Mouse (Mus musculus) monocyte, adult 2 months (primary cell): ENCODE data around the gene Avpi1.
A peak's percentile ranks its signal among the peaks of the same experiment; 100 is the strongest.

Experiments used
- DNase-seq, 2 experiments: peaks; one replicate each; pipeline ENCODE4 v3.0.0; 2022; ENCODE audit warnings: low spot score in 2 of 2, low read depth in 1 of 2

Gene Avpi1

GRCm38 (mm10) chr19:42128787-42129508, at the start of gene Avpi1:
Avpi1 (minus strand) TSS chr19:42129059.
- peak; percentile 84 to 93 for DNase-seq

DNA sequence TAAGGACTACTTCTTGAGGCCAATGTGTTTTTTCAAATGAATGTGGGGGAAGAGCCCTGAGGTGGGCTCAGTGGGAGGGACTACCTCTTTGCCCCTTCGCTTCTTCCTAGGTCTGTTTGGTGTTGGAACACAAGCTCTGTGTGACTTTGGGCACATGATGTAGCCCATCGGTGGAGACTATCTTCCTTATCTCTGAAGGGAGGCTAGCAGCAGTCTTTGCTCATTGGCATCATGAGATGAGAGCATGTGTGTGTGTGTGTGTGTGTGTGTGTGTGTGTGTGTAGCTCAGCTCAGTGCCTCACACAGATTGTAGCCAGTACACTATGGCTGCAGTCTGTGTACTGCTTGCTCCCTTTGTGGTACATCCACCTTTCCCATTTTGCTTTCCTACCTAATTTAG, 48.6 kb upstream of the Avpi1 start:
- no peak for DNase-seq

DNA sequence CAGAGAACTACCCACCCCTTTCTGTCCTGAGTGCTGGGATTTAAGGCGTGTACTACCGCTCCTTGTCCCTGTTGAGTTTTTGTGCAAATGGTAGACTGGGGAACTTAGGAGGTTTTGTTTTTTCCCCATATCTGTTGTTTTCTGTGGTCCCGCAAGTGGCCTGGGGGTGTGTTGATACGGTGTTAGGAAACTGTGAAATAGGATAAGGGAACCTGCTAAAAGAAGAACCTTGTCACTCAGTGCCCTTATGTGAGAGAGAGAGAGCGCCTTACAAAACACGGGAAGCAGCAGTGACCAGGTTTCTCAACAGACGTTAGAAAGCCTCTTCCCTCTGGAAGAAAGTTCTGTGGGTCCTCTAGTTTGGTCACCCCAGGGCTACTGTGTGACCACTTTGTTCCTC, 48.0 kb upstream of the Avpi1 start:
- no peak for DNase-seq

- peak; percentile 56 to 83 for DNase-seq
These were observed 41.4 kb upstream of the Avpi1 start for GRCm38 (mm10) chr19:42170025-42170969.

DNA sequence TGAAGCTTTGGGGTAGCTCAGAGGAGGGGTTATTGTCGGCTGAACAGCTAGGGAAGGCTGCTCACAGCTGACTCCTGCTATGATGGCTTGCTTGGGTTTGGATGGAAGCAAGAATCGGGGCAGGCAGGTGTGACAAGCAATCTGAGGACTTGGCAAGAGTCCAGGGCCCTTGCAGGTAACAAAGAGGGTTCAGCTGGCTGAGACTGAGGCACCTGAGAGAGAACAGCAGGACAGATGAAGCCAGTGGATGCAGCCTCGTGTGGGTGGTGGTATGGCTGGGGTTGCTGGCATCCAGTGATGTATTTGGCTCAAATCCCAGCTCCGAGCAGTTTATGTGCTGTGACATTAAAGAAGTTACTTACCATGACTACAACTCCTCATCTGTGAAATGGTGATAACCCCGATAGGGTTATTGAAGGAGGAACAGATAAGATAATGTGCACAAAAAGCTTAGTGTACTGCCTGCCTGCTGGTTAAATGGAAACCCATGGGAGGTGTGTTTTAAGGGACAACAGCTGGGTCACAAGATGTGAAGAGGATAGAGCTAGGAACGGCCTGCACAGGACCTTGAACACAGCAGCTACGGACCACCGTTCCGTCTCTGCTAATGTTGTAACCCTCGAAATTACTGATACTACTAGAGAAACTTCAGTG, 40.6 kb upstream of the Avpi1 start:
- no peak for DNase-seq

GRCm38 (mm10) chr19:42167489-42167888, 38.6 kb upstream of the Avpi1 start:
- DNase-seq = no peak

- DNase-seq = no peak
These were observed 37.9 kb upstream of the Avpi1 start for GRCm38 (mm10) chr19:42166766-42167165.

- DNase-seq = peak; percentile 50 to 62
These were observed 37.3 kb upstream of the Avpi1 start for GRCm38 (mm10) chr19:42166130-42166529.

DNA sequence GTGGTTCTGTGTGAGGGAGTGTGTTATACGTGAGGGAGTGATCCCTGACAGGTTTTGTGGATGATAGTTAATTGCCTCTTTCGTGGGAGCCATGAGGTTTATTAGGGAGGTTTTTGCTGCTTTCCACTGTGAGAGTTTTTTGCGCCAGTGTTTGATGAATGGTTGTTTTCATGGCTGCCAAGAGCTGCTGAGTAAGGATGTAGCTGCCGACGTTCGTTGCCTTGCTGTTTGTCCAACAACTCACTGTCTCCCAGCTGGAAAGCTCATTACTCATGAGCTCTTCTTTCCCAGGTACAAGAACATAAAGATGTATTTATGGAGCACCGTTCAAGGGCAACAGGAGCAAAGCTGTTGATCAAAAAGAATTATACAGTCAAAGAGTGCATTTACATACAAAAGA, 35.3 kb upstream of the Avpi1 start:
- DNase-seq = no peak

GRCm38 (mm10) chr19:42163764-42164163, 34.9 kb upstream of the Avpi1 start, which contains the start of gene Zfyve27:
Zfyve27 (plus strand) TSS chr19:42163951.
- no peak for DNase-seq

DNA sequence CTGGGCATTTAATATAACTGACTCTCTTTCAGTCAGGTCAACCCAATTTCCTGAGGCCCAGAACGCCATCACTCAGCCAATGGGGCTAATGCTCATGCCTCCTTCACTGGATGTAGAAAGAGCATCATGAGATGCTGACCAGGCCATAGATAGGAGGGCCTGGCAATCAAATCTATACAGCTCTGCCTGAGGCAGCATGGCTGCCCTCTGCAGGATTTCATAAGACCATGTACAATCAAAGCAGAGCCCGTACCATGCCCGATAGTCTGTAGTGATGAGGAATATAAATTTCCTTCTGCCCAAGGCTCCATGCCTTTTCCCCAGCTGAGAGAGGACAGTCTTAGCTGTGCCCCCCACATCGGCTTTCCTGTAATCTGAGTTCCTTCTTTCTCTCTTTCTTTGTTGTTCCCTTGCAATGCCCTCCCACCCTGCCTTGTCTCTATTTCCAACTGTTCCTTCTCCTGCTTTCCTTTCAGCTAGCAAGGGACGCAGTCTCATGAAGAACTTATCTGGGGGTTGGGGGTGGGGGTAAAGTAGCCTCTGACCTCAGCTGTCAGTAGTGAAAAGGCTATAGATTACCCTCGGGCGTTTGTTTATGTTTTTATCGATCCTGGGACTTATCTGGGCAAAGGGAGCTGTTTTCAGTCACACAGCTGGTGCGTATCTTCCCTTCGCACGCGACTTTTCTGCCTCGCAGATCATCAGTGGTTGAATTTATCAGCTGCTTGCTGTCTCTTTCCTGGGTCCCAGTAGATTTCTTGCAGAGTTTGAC, 29.6 kb upstream of the Avpi1 start:
- DNase-seq = no peak

DNA sequence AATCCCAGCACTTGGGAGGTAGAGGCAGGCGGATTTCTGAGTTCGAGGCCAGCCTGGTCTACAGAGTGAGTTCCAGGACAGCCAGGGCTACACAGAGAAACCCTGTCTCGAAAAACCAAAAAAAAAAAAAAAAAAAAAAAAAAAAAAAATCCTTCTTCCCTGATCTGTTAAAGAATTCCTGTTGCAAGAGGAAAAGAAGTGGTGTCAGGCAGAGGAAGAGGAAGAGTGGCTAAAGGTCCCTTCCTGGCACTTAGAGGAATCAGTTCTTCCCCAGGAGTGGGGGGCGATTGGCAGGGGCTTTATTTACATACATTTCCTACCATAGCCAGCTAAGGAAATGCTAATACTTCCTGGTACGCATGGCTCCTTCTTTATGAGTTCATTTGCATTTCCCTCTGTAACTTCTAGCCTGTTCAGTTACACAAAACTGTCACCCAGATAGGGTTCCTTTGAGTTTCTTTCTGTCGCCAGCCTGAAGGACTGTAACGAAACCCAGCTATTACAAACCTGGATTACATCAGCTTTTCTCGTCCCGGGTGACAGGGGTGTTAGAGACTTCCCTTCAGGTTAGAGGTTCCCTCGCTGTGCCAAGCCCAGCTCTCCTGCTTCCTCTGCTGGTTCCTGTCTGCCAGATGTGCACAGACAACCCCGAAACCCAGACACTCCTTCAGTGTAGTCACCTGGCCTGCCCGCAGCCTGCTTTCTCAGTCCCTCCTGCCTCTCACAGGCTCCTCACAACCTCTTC, 28.8 kb upstream of the Avpi1 start:
- DNase-seq = no peak

- DNase-seq = peak in 1 of 2 experiments; percentile 69
These were observed 23.1 kb upstream of the Avpi1 start for GRCm38 (mm10) chr19:42151990-42152389.

DNA sequence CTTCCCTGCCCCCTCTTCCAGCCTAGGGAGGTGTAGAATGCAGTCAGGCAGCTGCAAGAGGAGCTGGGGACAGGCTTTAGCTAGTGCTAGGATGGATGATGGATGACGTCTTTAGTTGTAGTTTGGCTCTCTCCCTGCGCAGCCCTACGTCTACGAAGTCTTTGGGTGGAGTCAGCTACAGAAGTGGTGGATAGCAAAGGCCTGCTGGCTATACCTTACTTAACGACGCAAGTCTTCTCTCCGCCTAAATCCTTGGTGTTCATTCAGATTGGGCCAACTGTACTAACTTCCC, 19.7 kb upstream of the Avpi1 start:
- DNase-seq = no peak

GRCm38 (mm10) chr19:42147769-42148568, 19.1 kb upstream of the Avpi1 start:
- DNase-seq = peak in 1 of 2 experiments; percentile 21

GRCm38 (mm10) chr19:42147170-42147768, 18.4 kb upstream of the Avpi1 start, which contains the start of gene Marveld1:
Marveld1 (plus strand) TSS chr19:42147400.
- DNase-seq = no peak

- DNase-seq = no peak
These were observed 17.6 kb upstream of the Avpi1 start for GRCm38 (mm10) chr19:42146276-42147010.

DNA sequence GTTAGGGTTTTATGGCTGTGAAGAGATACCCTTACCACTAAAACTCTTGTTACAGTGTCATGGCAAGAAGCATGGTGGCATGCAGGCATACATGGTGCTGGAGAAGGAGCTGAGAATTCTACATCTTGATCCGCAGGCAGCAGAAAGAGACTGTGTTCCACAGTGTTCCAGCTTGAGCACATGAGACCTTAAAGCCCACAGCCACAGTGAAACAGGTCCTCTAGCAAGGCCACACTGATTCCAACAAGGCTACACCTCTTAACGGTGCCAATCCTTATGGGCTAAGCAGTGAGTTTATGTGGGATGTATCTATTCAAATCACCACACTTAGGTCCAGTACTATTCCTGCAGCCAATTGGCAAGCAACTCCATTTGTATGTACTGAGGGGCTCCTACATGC, 16.9 kb upstream of the Avpi1 start:
- DNase-seq = no peak
